Mouse (Mus musculus) midbrain, postnatal 0 days (tissue): ENCODE measurements at regions not wholly inside any gene's neighbourhood (a gene's known extent, or its start where the extent isn't known, plus 50 kb on each side); places are given as distances from the start of the nearest gene placed in this dataset.

ENCODE experiments used
- ATAC-seq: fragments of 200-750 bp; cut with Nextera tagmentation; 2 replicates; pipeline ENCODE4 v1.8.0; 2017; ENCODE audit warnings: moderate number of reproducible peaks, mild to moderate bottlenecking, moderate TSS enrichment, moderate library complexity; ENCODE audit not compliant: low FRiP score
- DNase-seq: peaks from one replicate; pipeline ENCODE4 v3.0.0-alpha.2; 2015; ENCODE audit warnings: low spot score
- H3K27ac ChIP-seq: fragments of 300-500 bp; sonication (generic); 2 replicates; pipeline ENCODE4 v1.5.1; 2014; ENCODE audit warnings: low read depth, mild to moderate bottlenecking, low read length, mixed read lengths
- H3K27me3 ChIP-seq: fragments of 300-500 bp; sonication (generic); 2 replicates; pipeline ENCODE4 v1.6.1; 2014; ENCODE audit warnings: low read length, control low read depth, mixed read lengths; ENCODE audit not compliant: insufficient read depth
- H3K36me3 ChIP-seq: fragments of 300-500 bp; sonication (generic); 2 replicates; pipeline ENCODE4 v1.6.1; 2014; ENCODE audit warnings: low read length, control low read depth, mixed read lengths; ENCODE audit not compliant: insufficient read depth
- H3K4me1 ChIP-seq: fragments of 300-500 bp; sonication (generic); 2 replicates; pipeline ENCODE4 v1.6.1; 2014; ENCODE audit warnings: mild to moderate bottlenecking, control low read depth, antibody characterized with exemption, low read length, mixed read lengths; ENCODE audit not compliant: insufficient read depth
- H3K4me2 ChIP-seq: fragments of 300-500 bp; sonication (generic); 2 replicates; pipeline ENCODE4 v1.6.1; 2014; ENCODE audit warnings: low read depth, mild to moderate bottlenecking, low read length, mixed read lengths; ENCODE audit not compliant: poor library complexity, severe bottlenecking
- H3K4me3 ChIP-seq: fragments of 300-500 bp; sonication (generic); 2 replicates; pipeline ENCODE4 v1.5.1; 2014; ENCODE audit warnings: low read depth, mild to moderate bottlenecking, low read length, moderate library complexity
- H3K9ac ChIP-seq: fragments of 300-500 bp; sonication (generic); replicated peaks from 2 replicates; pipeline ENCODE4 v1.6.1; 2014; ENCODE audit warnings: mild to moderate bottlenecking, low read length, moderate library complexity, mixed read lengths; ENCODE audit not compliant: poor library complexity, severe bottlenecking
- H3K9me3 ChIP-seq: fragments of 300-500 bp; sonication (generic); 2 replicates; pipeline ENCODE4 v1.6.1; 2016; ENCODE audit warnings: low read length, control low read depth
- CTCF ChIP-seq: IDR thresholded peaks from 2 replicates; pipeline ENCODE4 v1.5.1; 2016; ENCODE audit warnings: antibody characterized with exemption, mild to moderate bottlenecking
- WGBS: fragments of 180-500 bp; shearing (Covaris S2); extraction: QIAGEN DNeasy Blood & Tissue Kit; methylation state at CpG from one replicate; pipeline ENCODE4 v1.1.7; 2014; 5-methylcytosine and 5-hydroxymethylcytosine counted together

DNA sequence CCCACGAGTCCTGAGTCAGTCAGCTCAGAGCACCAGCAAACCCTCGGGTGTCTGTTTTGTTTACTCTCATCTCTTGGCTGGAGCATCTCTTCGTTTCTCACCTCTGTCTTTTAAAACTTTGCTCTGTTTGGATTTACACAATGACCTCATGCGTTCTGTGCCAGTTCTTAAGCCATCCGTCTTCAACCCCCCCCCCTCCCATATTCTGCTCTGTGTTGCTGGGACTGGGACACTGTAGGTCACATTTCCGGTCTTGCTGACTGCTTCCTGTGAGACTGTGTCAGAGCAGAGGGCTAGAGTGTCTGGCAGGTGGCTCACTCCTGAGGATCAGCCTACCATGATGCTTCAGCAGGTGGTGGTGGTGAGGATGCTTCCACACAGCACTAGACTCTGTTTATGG lies 155.1 kb downstream of the Ppp4r2 start:
- Histone ChIP-seq H3K27ac (no peak overlapping the region), H3K27me3 (no peaks in the 10 kb centered on the region), H3K4me2 (no peak overlapping the region), H3K9ac (no peak overlapping the region), H3K4me3 (no peak overlapping the region), H3K36me3 (no peaks in the 10 kb centered on the region), H3K9me3 (no peaks in the 10 kb centered on the region), H3K4me1 (no peaks in the 10 kb centered on the region)
- TF ChIP-seq CTCF = no peak
- WGBS = 74% methylated on average over 6 of the region's 6 CpGs
- ATAC-seq (no peak), DNase-seq (no peak)

DNA sequence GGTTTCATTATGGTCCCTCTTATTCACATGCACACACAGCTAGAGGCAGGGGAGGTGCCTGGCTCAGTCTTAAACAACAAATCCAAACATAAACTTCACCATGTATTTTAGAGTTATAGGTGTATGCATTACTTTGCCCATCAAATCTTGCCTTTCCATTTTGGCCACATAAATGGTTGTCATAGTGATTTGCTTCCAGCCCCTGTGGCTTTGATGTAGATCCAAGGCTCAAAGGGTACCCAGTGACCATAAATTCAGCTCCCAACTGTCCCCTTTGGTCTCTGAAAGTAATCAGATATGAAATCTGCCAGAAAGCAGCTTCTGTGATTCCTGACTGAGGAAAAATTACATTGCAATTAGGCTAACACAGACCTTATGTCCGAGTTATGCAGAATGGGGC lies 160.0 kb downstream of the Ppp4r2 start:
- H3K9ac ChIP-seq = no peak overlapping the region
- ATAC-seq (no peak), DNase-seq (no peak)
- H3K4me3 ChIP-seq = no peak overlapping the region
- TF ChIP-seq CTCF = no peak
- H3K27me3 ChIP-seq = no peaks in the 10 kb centered on the region
- 86% methylated on average over 1 of the region's 1 CpGs for WGBS
- H3K4me2 ChIP-seq = no peak overlapping the region
- no peaks in the 10 kb centered on the region for H3K4me1 ChIP-seq
- H3K27ac ChIP-seq = no peak overlapping the region
- H3K9me3 ChIP-seq = no peaks in the 10 kb centered on the region
- no peaks in the 10 kb centered on the region for H3K36me3 ChIP-seq

DNA sequence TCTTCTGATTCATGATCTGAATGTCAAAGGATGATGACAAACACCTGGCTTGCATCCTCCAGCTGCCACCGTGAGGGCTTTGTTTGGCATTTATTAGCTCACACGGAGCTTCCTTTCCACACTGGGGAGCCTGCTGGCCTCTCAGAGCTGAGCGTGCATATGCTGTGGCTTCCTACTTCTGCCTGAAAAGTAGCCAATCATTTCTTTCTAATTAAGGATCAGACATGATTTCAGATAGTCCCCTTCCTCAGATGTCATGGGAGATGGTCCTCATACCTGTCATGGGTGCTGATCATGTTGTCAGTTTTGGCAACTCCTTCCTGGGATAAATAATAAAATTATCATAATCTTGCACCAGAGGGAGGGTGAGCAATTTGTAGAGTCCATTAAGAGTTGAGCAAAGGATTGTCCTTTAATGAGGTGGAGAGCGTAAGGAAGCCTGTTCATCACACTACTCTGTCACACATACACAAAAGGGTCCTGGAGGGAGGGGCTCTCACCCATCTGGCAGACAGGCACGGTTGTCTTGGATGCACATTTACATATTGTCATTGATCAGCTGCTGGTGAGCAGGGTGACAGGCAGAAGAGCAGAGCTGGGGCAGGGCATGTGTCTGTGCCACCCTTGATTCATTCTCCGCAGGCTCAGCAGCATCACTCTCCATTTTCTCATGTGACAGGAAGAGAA lies 162.6 kb downstream of the Ppp4r2 start:
- no peak for ATAC-seq
- no peaks in the 10 kb centered on the region for H3K9me3 ChIP-seq
- H3K4me2 ChIP-seq = no peak overlapping the region
- TF ChIP-seq CTCF = no peak
- H3K4me1 ChIP-seq = no peaks in the 10 kb centered on the region
- DNase-seq = peak; percentile 53
- H3K27me3 ChIP-seq = no peaks in the 10 kb centered on the region
- H3K9ac ChIP-seq = no peak overlapping the region
- WGBS = 33% methylated on average over 6 of the region's 6 CpGs
- no peaks in the 10 kb centered on the region for H3K36me3 ChIP-seq
- H3K27ac ChIP-seq = no peak overlapping the region
- no peak overlapping the region for H3K4me3 ChIP-seq

DNA sequence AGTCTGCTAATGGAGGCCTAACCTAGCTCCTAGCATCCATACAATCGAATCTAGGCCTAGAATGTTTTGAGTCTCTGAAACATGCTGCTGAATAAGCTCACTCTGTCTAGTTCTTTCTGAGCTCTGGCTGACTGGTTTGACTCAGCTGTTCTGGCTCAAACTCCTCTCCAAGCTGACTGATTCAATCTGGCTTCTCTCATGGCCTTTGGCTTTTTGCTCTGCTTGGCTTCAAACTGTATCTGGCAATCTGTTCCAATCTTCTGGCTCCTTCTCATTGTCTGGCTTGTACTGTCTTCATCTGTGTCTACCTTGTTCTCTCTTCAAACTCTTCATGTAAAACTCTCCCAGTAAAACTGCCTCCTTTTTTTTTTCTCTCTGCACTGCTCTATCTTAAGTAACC lies 164.9 kb downstream of the Ppp4r2 start:
- no peak for TF ChIP-seq CTCF
- Histone ChIP-seq H3K9ac (no peak overlapping the region), H3K4me1 (no peaks in the 10 kb centered on the region), H3K27me3 (no peaks in the 10 kb centered on the region), H3K9me3 (no peaks in the 10 kb centered on the region), H3K4me3 (no peak overlapping the region), H3K36me3 (no peaks in the 10 kb centered on the region), H3K27ac (no peak overlapping the region), H3K4me2 (no peak overlapping the region)
- 89% methylated on average over 1 of the region's 1 CpGs for WGBS
- no peak for ATAC-seq
- DNase-seq = no peak

DNA sequence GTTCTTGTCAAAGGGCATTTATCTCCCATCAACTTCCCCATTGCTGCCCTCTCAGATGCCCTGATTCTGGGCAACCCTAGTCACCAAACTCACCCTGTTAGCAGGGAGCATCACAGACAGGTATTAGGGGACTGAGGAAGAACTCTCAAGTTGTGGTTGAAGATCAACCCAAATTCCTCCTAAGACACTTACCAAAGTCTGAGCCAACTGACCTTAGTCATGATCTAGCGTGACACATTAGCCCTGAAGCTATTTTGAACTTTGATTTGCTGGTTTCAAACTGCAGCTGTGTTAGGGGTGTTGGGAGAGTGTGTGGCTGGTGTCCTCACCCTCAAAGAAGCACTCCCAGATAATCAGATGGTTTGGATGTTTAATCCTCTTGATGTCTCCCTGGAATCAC lies 170.5 kb downstream of the Ppp4r2 start:
- Histone ChIP-seq H3K9me3 (no peaks in the 10 kb centered on the region), H3K27ac (no peak overlapping the region), H3K36me3 (no peaks in the 10 kb centered on the region), H3K4me2 (no peak overlapping the region), H3K9ac (no peak overlapping the region), H3K4me1 (no peaks in the 10 kb centered on the region), H3K27me3 (no peaks in the 10 kb centered on the region), H3K4me3 (no peak overlapping the region)
- TF ChIP-seq CTCF = no peak
- no peak for DNase-seq
- no peak for ATAC-seq
- WGBS = 85% methylated on average over 1 of the region's 1 CpGs

DNA sequence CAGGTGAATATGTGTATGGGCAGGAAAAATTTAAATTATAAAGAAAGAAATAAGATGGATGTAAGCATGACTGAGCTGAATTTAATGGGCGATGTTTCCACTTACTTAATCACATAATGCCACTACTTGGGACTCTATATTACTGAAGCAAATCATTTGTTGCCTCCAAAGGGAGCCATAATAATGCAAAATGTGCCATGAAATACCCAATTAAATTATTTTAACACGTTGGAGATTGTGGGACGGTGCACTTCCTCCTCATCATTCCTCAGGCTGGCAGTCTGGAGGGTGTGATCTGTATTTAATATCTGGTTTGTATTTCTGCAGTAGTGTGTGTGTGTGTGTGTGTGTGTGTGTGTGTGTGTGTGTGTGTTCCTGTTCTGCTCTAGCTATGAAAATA lies 188.2 kb downstream of the Ppp4r2 start:
- no peaks in the 10 kb centered on the region for H3K4me1 ChIP-seq
- DNase-seq (no peak), ATAC-seq (no peak)
- no peak overlapping the region for H3K4me2 ChIP-seq
- no peak overlapping the region for H3K9ac ChIP-seq
- H3K27ac ChIP-seq = no peak overlapping the region
- H3K9me3 ChIP-seq = no peaks in the 10 kb centered on the region
- TF ChIP-seq CTCF = no peak
- H3K4me3 ChIP-seq = no peak overlapping the region
- H3K36me3 ChIP-seq = no peaks in the 10 kb centered on the region
- WGBS = 59% methylated on average over 3 of the region's 3 CpGs
- no peaks in the 10 kb centered on the region for H3K27me3 ChIP-seq
